Mouse (Mus musculus) kidney, adult 2 months (tissue): ENCODE results near the gene Gm8229.
"Not testable (repeated sequence)": the region's sequence is repeated elsewhere in the genome, so short reads cannot be mapped to it uniquely, and the experiment has no call there.

Experiments used
- CTCF ChIP-seq: fragments of 200-500 bp; conservative IDR thresholded peaks from 2 replicates; pipeline ENCODE4 v1.5.1; 2011; ENCODE audit warnings: low read depth, mild to moderate bottlenecking, control low read depth, low read length, moderate library complexity, mixed read lengths; ENCODE audit not compliant: insufficient read depth, insufficient read length
- POLR2A ChIP-seq: fragments of 200-500 bp; IDR thresholded peaks from one replicate; pipeline ENCODE4 v1.6.1; 2011; ENCODE audit warnings: low read depth, low read length, control low read depth

- not testable (repeated sequence) for TF ChIP-seq POLR2A, CTCF
Measured at GRCm38 (mm10) chr14:44384233-44384632, 19.1 kb downstream of the Gm8229 start.
